Mouse (Mus musculus): Measurements from ENCODE around the gene Sult1b1. TPM values are rescaled to one million over a fixed set of nuclear protein-coding genes. Genes with fewer than 3 reads are reported as not detected.

Gene Sult1b1
- polyA plus RNA-seq (2012; ENCODE audit: insufficient read depth, insufficient read length, low replicate concordance, missing spikeins), result not detected in 2 replicates

- Histone ChIP-seq H3K4me3 (ENCODE audit: insufficient read depth, low read depth, low read length) (no peak within 1 kb of the TSS), H3K27ac (ENCODE audit: insufficient read depth, low read depth, low read length) (no peak within 1 kb of the TSS), H3K4me1 (ENCODE audit: control insufficient read depth, insufficient read depth, low read length) (no peaks in the 10 kb centered on the region)
- TF ChIP-seq CTCF (IDR thresholded peaks at IDR 0.05; ENCODE audit: insufficient read depth, low read depth, low read length) (no peak), POLR2A (IDR thresholded peaks at IDR 0.05; ENCODE audit: insufficient read depth, low read depth, low read length) (no peak)
- WGBS, result 94% methylated on average over 2 of the region's 2 CpGs
Measured at GRCm38 (mm10) chr5:87538111-87538510, at the start of gene Sult1b1. TSS of gene Sult1b1 (minus strand) at chr5:87538195.

- WGBS, result 85% methylated on average over 1 of the region's 1 CpGs
- Histone ChIP-seq H3K4me1 (ENCODE audit: control insufficient read depth, insufficient read depth, low read length) (no peaks in the 10 kb centered on the region), H3K4me3 (ENCODE audit: insufficient read depth, low read depth, low read length) (no peak overlapping the region), H3K27ac (ENCODE audit: insufficient read depth, low read depth, low read length) (no peak overlapping the region)
- TF ChIP-seq CTCF (IDR thresholded peaks at IDR 0.05; ENCODE audit: insufficient read depth, low read depth, low read length) (no peak), POLR2A (IDR thresholded peaks at IDR 0.05; ENCODE audit: insufficient read depth, low read depth, low read length) (no peak)
Measured at GRCm38 (mm10) chr5:87580389-87580788, 42.4 kb upstream of the Sult1b1 start.

- TF ChIP-seq CTCF (IDR thresholded peaks at IDR 0.05; ENCODE audit: insufficient read depth, low read depth, low read length) (no peak), POLR2A (IDR thresholded peaks at IDR 0.05; ENCODE audit: insufficient read depth, low read depth, low read length) (no peak)
- no peak overlapping the region for H3K4me3 ChIP-seq (ENCODE audit: insufficient read depth, low read depth, low read length)
- 64% methylated on average over 1 of the region's 1 CpGs for WGBS
- no peak overlapping the region for H3K27ac ChIP-seq (ENCODE audit: insufficient read depth, low read depth, low read length)
- no peaks in the 10 kb centered on the region for H3K4me1 ChIP-seq (ENCODE audit: control insufficient read depth, insufficient read depth, low read length)
Measured at GRCm38 (mm10) chr5:87574174-87574573, 36.2 kb upstream of the Sult1b1 start.

GRCm38 (mm10) chr5:87573490-87573889, 35.5 kb upstream of the Sult1b1 start:
- Histone ChIP-seq H3K4me1 (ENCODE audit: control insufficient read depth, insufficient read depth, low read length) (no peaks in the 10 kb centered on the region), H3K4me3 (ENCODE audit: insufficient read depth, low read depth, low read length) (no peak overlapping the region), H3K27ac (ENCODE audit: insufficient read depth, low read depth, low read length) (no peak overlapping the region)
- TF ChIP-seq CTCF (IDR thresholded peaks at IDR 0.05; ENCODE audit: insufficient read depth, low read depth, low read length), result no peak
- no peak for TF ChIP-seq POLR2A (IDR thresholded peaks at IDR 0.05; ENCODE audit: insufficient read depth, low read depth, low read length)
- 42% methylated on average over 5 of the region's 5 CpGs for WGBS

- TF ChIP-seq CTCF (IDR thresholded peaks at IDR 0.05; ENCODE audit: insufficient read depth, low read depth, low read length) (no peak), POLR2A (IDR thresholded peaks at IDR 0.05; ENCODE audit: insufficient read depth, low read depth, low read length) (no peak)
- H3K4me3 ChIP-seq (ENCODE audit: insufficient read depth, low read depth, low read length), result no peak overlapping the region
- H3K27ac ChIP-seq (ENCODE audit: insufficient read depth, low read depth, low read length), result no peak overlapping the region
- H3K4me1 ChIP-seq (ENCODE audit: control insufficient read depth, insufficient read depth, low read length), result no peaks in the 10 kb centered on the region
- WGBS, result 67% methylated on average over 6 of the region's 6 CpGs
Measured at GRCm38 (mm10) chr5:87572781-87573180, 34.8 kb upstream of the Sult1b1 start.

- no peaks in the 10 kb centered on the region for H3K4me1 ChIP-seq (ENCODE audit: control insufficient read depth, insufficient read depth, low read length)
- H3K27ac ChIP-seq (ENCODE audit: insufficient read depth, low read depth, low read length), result no peak within 1 kb of the TSS
- H3K4me3 ChIP-seq (ENCODE audit: insufficient read depth, low read depth, low read length), result no peak within 1 kb of the TSS
- TF ChIP-seq POLR2A (IDR thresholded peaks at IDR 0.05; ENCODE audit: insufficient read depth, low read depth, low read length), result no peak
- no peak for TF ChIP-seq CTCF (IDR thresholded peaks at IDR 0.05; ENCODE audit: insufficient read depth, low read depth, low read length)
- 90% methylated on average over 5 of the region's 5 CpGs for WGBS
Measured at GRCm38 (mm10) chr5:87568845-87569244, 30.9 kb upstream of the Sult1b1 start, which contains the start of gene Sult1d1. TSS of gene Sult1d1 (minus strand) at chr5:87569027.

- Histone ChIP-seq H3K4me1 (ENCODE audit: control insufficient read depth, insufficient read depth, low read length) (no peaks in the 10 kb centered on the region), H3K4me3 (ENCODE audit: insufficient read depth, low read depth, low read length) (no peak overlapping the region), H3K27ac (ENCODE audit: insufficient read depth, low read depth, low read length) (no peak overlapping the region)
- 84% methylated on average over 1 of the region's 1 CpGs for WGBS
- TF ChIP-seq CTCF (IDR thresholded peaks at IDR 0.05; ENCODE audit: insufficient read depth, low read depth, low read length), result no peak
Measured at GRCm38 (mm10) chr5:87567306-87567705, 29.3 kb upstream of the Sult1b1 start.

GRCm38 (mm10) chr5:87562966-87563365, 25.0 kb upstream of the Sult1b1 start:
- no peak overlapping the region for H3K27ac ChIP-seq (ENCODE audit: insufficient read depth, low read depth, low read length)
- no peaks in the 10 kb centered on the region for H3K4me1 ChIP-seq (ENCODE audit: control insufficient read depth, insufficient read depth, low read length)
- no peak for TF ChIP-seq POLR2A (IDR thresholded peaks at IDR 0.05; ENCODE audit: insufficient read depth, low read depth, low read length)
- TF ChIP-seq CTCF (IDR thresholded peaks at IDR 0.05; ENCODE audit: insufficient read depth, low read depth, low read length), result no peak
- H3K4me3 ChIP-seq (ENCODE audit: insufficient read depth, low read depth, low read length), result no peak overlapping the region

- WGBS, result 69% methylated on average over 4 of the region's 4 CpGs
- Histone ChIP-seq H3K4me1 (ENCODE audit: control insufficient read depth, insufficient read depth, low read length) (no peaks in the 10 kb centered on the region), H3K27ac (ENCODE audit: insufficient read depth, low read depth, low read length) (no peak overlapping the region), H3K4me3 (ENCODE audit: insufficient read depth, low read depth, low read length) (no peak overlapping the region)
- no peak for TF ChIP-seq CTCF (IDR thresholded peaks at IDR 0.05; ENCODE audit: insufficient read depth, low read depth, low read length)
- no peak for TF ChIP-seq POLR2A (IDR thresholded peaks at IDR 0.05; ENCODE audit: insufficient read depth, low read depth, low read length)
Measured at GRCm38 (mm10) chr5:87562526-87562925, 24.5 kb upstream of the Sult1b1 start.

- TF ChIP-seq CTCF (IDR thresholded peaks at IDR 0.05; ENCODE audit: insufficient read depth, low read depth, low read length), result no peak
- H3K4me1 ChIP-seq (ENCODE audit: control insufficient read depth, insufficient read depth, low read length), result no peaks in the 10 kb centered on the region
- no peak overlapping the region for H3K4me3 ChIP-seq (ENCODE audit: insufficient read depth, low read depth, low read length)
- H3K27ac ChIP-seq (ENCODE audit: insufficient read depth, low read depth, low read length), result no peak overlapping the region
- WGBS, result 76% methylated on average over 5 of the region's 5 CpGs
Measured at GRCm38 (mm10) chr5:87560145-87560544, 22.1 kb upstream of the Sult1b1 start.
